Mouse (Mus musculus): ENCODE measurements around the gene Trim80.

DNA sequence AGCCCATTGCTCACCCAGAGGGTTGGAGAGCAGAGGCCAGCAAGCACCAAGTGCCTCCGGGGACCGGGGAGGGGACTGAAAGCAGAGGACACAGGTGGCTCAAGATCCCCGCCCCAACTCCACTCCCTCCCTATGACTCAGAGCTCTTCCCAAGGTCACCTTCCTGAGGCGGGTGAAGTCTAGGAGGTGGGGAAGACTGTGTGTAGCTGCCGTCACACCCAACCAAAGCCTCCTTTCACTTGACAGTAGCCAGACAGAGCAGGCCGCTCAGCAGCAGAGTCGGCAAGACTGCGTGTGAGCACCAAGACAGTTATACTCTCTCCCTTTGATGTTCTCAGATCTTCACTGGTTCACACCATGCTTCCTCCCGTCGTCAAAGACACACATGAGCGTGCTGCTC, 23.1 kb downstream of the Trim80 start:
- TF ChIP-seq BHLHE40 (IDR thresholded peaks at IDR 0.05; ENCODE audit: borderline replicate concordance, low read depth, low read length), result no peak
- no peak for TF ChIP-seq ETS1 (IDR thresholded peaks at IDR 0.05; ENCODE audit: low read depth, low read length)
- no peak for TF ChIP-seq ZKSCAN1 (IDR thresholded peaks at IDR 0.05; ENCODE audit: low read depth, low read length)
- TF ChIP-seq SMC3 (IDR thresholded peaks at IDR 0.05; ENCODE audit: low read depth, low read length), result no peak
- TF ChIP-seq ZNF384 (IDR thresholded peaks at IDR 0.05; ENCODE audit: low read depth, low read length), result no peak
- TF ChIP-seq POLR2A (IDR thresholded peaks at IDR 0.05; ENCODE audit: control insufficient read depth in 1 of 2, insufficient read depth in 1 of 2, low read depth in 1 of 2, low read length in 2 of 2, poor library complexity in 1 of 2), result no peak
- no peak for TF ChIP-seq CTCF (IDR thresholded peaks at IDR 0.05 in 2 of 3, conservative IDR thresholded peaks at IDR 0.05 in 1 of 3; ENCODE audit: control insufficient read depth in 1 of 3, insufficient read depth in 1 of 3, low read depth in 2 of 3, low read length in 3 of 3, poor library complexity in 1 of 3, severe bottlenecking in 1 of 3)
- no peak for TF ChIP-seq POLR2AphosphoS2 (IDR thresholded peaks at IDR 0.05; ENCODE audit: low read length)
- TF ChIP-seq EP300 (IDR thresholded peaks at IDR 0.05; ENCODE audit: low read depth in 1 of 2, low read length in 2 of 2), result no peak
